Mouse (Mus musculus) ES-E14 (cell line): ENCODE results near the gene Map4k4. TPM values are rescaled to one million over a fixed set of nuclear protein-coding genes. Genes with fewer than 3 reads are reported as not detected.

Experiments
- DNase-seq: peaks from one replicate; pipeline ENCODE4 v3.0.0-alpha.2; 2013; ENCODE audit warnings: low read depth, low spot score
- H3K27ac ChIP-seq: 2 replicates; pipeline ENCODE4 v1.5.1; 2012; ENCODE audit warnings: low read depth, mild to moderate bottlenecking, low read length, moderate library complexity, mixed read lengths; ENCODE audit not compliant: poor library complexity, insufficient read depth, severe bottlenecking
- H3K36me3 ChIP-seq: 2 replicates; pipeline ENCODE4 v1.6.1; 2012; ENCODE audit warnings: mild to moderate bottlenecking, low read length, moderate library complexity, mixed read lengths; ENCODE audit not compliant: control insufficient read depth, poor library complexity, insufficient read depth, severe bottlenecking
- H3K4me1 ChIP-seq, 2 experiments: fragments of 150-350 bp in 1 of 2; sonication (generic) in 1 of 2; 2 replicates each; pipeline ENCODE4 v1.6.1; 2012; ENCODE audit warnings: low read length in 2 of 2, mild to moderate bottlenecking in 1 of 2, mixed read lengths in 1 of 2; ENCODE audit not compliant: control insufficient read depth in 2 of 2, insufficient read depth in 2 of 2, poor library complexity in 1 of 2
- H3K4me3 ChIP-seq, 2 experiments: fragments of 150-350 bp in 1 of 2; sonication (generic) in 1 of 2; 2 replicates each; pipeline ENCODE4 v1.5.1; 2012; ENCODE audit warnings: low read length in 2 of 2, low read depth in 1 of 2, mild to moderate bottlenecking in 1 of 2, mixed read lengths in 1 of 2; ENCODE audit not compliant: insufficient read depth in 1 of 2, poor library complexity in 1 of 2, severe bottlenecking in 1 of 2
- H3K9ac ChIP-seq: 2 replicates; pipeline ENCODE4 v1.6.1; 2012; ENCODE audit warnings: low read depth, mild to moderate bottlenecking, low read length, mixed read lengths; ENCODE audit not compliant: poor library complexity, insufficient read depth, severe bottlenecking
- H3K9me3 ChIP-seq: fragments of 150-350 bp; sonication (generic); 2 replicates; pipeline ENCODE4 v1.6.1; 2012; ENCODE audit warnings: low read depth, mild to moderate bottlenecking, low read length; ENCODE audit not compliant: control insufficient read depth, insufficient read depth
- CHD2 ChIP-seq: IDR thresholded peaks from 2 replicates; pipeline ENCODE4 v1.6.1; 2014; ENCODE audit warnings: mild to moderate bottlenecking, low read depth, low read length, inconsistent platforms
- HCFC1 ChIP-seq: IDR thresholded peaks from 2 replicates; pipeline ENCODE4 v1.6.1; 2012; ENCODE audit warnings: low read length, inconsistent platforms, borderline replicate concordance; ENCODE audit not compliant: insufficient read depth
- MAFK ChIP-seq: IDR thresholded peaks from 2 replicates; pipeline ENCODE4 v1.6.1; 2014; ENCODE audit warnings: mild to moderate bottlenecking, low read depth, low read length, inconsistent platforms; ENCODE audit not compliant: insufficient read depth
- ZC3H11A ChIP-seq: IDR thresholded peaks from 2 replicates; pipeline ENCODE4 v1.6.1; 2012; ENCODE audit warnings: low read depth, mild to moderate bottlenecking, inconsistent platforms, low read length, borderline replicate concordance
- ZNF384 ChIP-seq: IDR thresholded peaks from 2 replicates; pipeline ENCODE4 v1.6.1; 2012; ENCODE audit warnings: low read depth, low read length, inconsistent platforms
- in situ Hi-C, 2 experiments: fragments of 600-800 bp; cut with MboI; formaldehyde crosslinking; loops; one replicate each; pipeline ENCODE4 v1.15.1; 2025; ENCODE audit warnings: low sequenced_read_pairs in 2 of 2, inconsistent platforms in 1 of 2; ENCODE audit not compliant: unreplicated experiment in 2 of 2
- total RNA-seq: library from RNA; depleted of rRNA; stranded (reverse); fragments of 300-350 nt; gene quantifications from 2 replicates; pipeline ENCODE4 v1.2.3, GENCODE M21; 2012

Gene Map4k4
- total RNA-seq, 1 experiment: 142 TPM

DNA sequence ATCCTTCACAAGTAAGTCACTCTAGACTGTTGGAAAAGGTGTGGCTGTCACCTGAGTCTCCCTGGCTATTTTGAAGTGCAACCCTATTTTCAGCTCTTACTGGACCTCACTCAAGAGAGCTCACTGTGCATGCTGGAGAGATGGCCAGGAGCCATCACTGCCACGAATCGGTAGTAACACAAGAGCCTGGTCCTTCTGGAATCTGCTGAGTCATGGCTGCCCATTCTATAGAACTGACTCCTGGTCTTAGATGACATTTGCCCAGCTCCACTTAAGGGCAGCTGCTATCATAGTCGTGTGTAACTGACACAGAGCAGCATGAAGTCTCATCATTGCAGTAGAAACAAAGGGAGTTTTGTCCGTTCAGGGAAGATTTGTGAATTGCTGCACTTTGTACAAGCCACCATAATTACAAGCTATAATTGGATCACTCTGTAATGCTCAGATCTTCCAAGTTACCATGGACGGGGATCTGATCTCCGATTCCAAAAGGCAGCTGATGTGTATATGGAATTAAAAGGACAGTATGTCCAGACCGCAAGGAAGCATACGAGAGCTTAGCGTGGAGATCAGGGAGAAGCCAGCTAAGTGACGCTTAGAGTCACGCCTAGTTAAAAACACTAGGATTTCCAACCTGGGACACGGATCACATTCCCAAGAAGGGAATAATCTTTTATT, 133.2 kb downstream of the Map4k4 start:
- TF ChIP-seq MAFK (peak; percentile 76), ZC3H11A (no peak)
- Histone ChIP-seq H3K27ac (no peak overlapping the region), H3K4me1 (peaks cover 0 to 2% of the 10 kb centered on the region in 2 experiments; a peak in 1 of 4 replicates), H3K36me3 (no peaks in the 10 kb centered on the region), H3K4me3 (no peak overlapping the region), H3K9ac (no peak overlapping the region), H3K9me3 (no peaks in the 10 kb centered on the region)
- DNase-seq: no peak
- in situ Hi-C loops: no loop called here

DNA sequence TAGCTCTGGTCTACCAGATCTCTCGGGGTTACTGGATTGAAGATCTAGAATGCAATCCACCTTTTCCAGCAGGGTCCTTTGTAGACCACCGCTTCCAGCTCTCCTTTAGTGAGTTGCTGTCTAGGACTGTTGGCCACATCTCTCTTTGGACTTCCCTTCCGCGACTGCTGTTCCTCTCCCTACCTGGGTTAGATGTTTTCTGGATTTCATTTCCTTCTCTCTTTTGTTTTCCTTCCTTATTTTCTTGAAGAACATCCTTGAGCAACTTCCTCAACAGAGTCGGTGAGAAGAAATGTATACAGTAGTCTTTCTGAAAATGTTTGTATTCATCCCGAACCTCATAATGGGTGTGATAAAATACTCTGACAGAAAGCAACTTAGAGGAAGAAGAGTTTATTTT, 137.1 kb downstream of the Map4k4 start:
- H3K4me1 ChIP-seq: peaks cover 0 to 2% of the 10 kb centered on the region in 2 experiments; a peak in 1 of 4 replicates
- in situ Hi-C loops: no loop called here
- TF ChIP-seq ZC3H11A (no peak), ZNF384 (no peak), HCFC1 (no peak), MAFK (no peak), CHD2 (no peak)
- H3K9ac ChIP-seq: no peak overlapping the region
- no peak overlapping the region for H3K4me3 ChIP-seq
- no peak for DNase-seq
- H3K27ac ChIP-seq: no peak overlapping the region
- H3K9me3 ChIP-seq: no peaks in the 10 kb centered on the region
- no peaks in the 10 kb centered on the region for H3K36me3 ChIP-seq

DNA sequence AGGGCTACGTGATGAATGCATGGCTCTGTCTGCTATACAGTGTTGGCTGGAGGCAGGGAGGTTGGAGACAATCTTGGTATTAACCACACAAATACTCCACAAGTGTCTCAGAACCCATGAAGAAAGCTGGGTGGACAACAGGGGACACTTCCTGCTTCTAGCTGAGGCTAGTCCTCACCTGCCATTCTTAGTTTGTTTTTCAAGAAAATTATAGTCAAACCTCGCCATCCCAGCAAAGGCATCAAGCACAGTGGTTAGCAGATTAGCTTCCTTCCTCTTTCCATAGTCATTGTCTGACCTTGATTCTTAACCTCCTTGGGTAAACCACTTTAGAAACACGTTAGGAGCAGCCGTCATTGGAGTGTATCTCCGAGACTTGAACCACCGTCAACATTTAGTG, 145.0 kb downstream of the Map4k4 start:
- Histone ChIP-seq H3K4me3 (no peak overlapping the region), H3K9me3 (no peaks in the 10 kb centered on the region), H3K27ac (no peak overlapping the region), H3K4me1 (no peaks in the 10 kb centered on the region), H3K9ac (no peak overlapping the region), H3K36me3 (no peaks in the 10 kb centered on the region)
- no peak for DNase-seq
- TF ChIP-seq ZC3H11A: no peak
- TF ChIP-seq CHD2: no peak
- TF ChIP-seq MAFK: no peak
- no peak for TF ChIP-seq HCFC1
- no peak for TF ChIP-seq ZNF384
- in situ Hi-C loops: no loop called here

DNA sequence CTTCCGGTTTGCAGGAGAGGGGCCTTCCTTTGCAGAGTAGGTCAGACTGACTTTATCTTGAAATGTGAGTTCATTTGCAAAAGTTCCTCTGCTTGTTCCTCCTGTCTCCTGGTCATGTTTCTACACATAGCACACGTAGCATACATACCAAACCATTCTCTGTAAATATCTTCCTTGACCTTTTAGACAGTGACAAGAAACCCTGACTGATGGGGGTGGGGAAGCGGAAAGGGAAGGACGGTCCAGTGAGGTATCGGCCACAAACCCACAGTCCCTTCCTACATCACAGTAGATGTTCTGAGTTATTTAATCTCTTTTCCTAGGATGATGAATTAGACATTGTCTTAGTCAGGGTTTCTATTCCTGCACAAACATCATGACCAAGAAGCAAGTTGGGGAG, 145.9 kb downstream of the Map4k4 start:
- no peaks in the 10 kb centered on the region for H3K4me1 ChIP-seq
- no peak overlapping the region for H3K4me3 ChIP-seq
- no peaks in the 10 kb centered on the region for H3K9me3 ChIP-seq
- H3K36me3 ChIP-seq: no peaks in the 10 kb centered on the region
- no peak overlapping the region for H3K27ac ChIP-seq
- DNase-seq: no peak
- TF ChIP-seq ZC3H11A (no peak), CHD2 (no peak), HCFC1 (no peak), ZNF384 (no peak), MAFK (no peak)
- no peak overlapping the region for H3K9ac ChIP-seq
- in situ Hi-C loops: no loop called here

DNA sequence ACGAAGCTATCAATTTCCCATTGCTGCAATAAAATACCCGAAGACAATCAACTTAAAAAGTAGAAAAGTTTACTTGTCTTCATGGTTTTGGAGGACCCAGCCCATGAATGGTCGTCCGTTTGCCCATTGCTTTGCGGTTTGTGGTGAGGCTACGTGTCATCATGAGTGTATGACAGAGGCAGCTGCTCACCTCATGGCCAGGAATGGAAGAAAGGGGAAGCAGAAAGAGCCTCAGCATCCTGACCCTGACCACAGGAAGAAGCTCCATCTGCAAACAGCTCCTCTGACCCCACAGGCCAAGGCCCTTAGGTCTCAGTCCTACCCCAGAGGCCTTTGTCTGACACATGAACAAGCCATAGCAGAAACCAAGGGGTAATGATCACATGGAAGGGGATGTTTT, 150.4 kb downstream of the Map4k4 start:
- no peak for DNase-seq
- Histone ChIP-seq H3K9me3 (no peaks in the 10 kb centered on the region), H3K4me1 (no peaks in the 10 kb centered on the region), H3K4me3 (no peak overlapping the region), H3K27ac (no peak overlapping the region), H3K36me3 (no peaks in the 10 kb centered on the region), H3K9ac (no peak overlapping the region)
- in situ Hi-C loops: no loop called here
- TF ChIP-seq HCFC1 (no peak), ZC3H11A (no peak), ZNF384 (no peak), CHD2 (no peak), MAFK (no peak)
